Mouse (Mus musculus) liver, embryonic 14.5 days (tissue): ENCODE measurements around the gene Nfrkb.

Source experiments
- CTCF ChIP-seq: IDR thresholded peaks from 2 replicates; pipeline ENCODE4 v1.5.1; 2016; ENCODE audit warnings: antibody characterized with exemption, low read depth, control low read depth
- EP300 ChIP-seq: IDR thresholded peaks from 2 replicates; pipeline ENCODE4 v1.6.1; 2016; ENCODE audit warnings: antibody characterized with exemption, low read depth

- no peak for TF ChIP-seq CTCF
- no peak for TF ChIP-seq EP300
Measured at GRCm38 (mm10) chr9:31353518-31353917, 32.5 kb upstream of the Nfrkb start.
